Mouse (Mus musculus) layer of hippocampus, adult 8-10 months (tissue): Measurements from ENCODE around the gene Tmem9b. TPM values are rescaled to one million over a fixed set of nuclear protein-coding genes. Genes with fewer than 3 reads are reported as not detected.

Experiments
- DNase-seq, 2 experiments: peaks; one replicate each; pipeline ENCODE4 v3.0.0; 2022; ENCODE audit warnings: low spot score in 2 of 2
- total RNA-seq, 4 experiments: library from RNA; stranded (reverse); gene quantifications; 2 replicates each; pipeline ENCODE4 v1.2.4; 2022

Tmem9b gene
- total RNA-seq, 4 experiments from 2014 or later = 98.5 to 101 (median 99.8) TPM

DNA sequence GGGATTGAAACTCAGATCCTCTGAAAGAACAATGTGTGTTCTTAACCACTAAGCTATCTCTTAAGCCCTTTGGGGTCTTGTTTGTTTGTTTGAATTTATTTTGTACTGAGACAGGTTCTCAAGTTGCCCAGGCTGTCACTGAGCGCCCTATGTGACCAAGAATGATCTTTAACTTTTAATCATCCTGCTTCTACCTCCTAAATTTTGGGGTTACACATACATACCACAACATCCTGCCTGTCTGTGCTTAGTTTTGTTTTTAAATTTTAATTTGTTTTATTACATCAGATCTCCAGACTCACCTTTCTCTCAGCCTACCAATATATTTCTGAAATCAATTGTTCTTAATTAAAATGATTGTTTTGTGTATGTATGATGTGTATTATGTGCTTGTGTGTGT lies 11.6 kb downstream of the Tmem9b start:
- no peak for DNase-seq

DNA sequence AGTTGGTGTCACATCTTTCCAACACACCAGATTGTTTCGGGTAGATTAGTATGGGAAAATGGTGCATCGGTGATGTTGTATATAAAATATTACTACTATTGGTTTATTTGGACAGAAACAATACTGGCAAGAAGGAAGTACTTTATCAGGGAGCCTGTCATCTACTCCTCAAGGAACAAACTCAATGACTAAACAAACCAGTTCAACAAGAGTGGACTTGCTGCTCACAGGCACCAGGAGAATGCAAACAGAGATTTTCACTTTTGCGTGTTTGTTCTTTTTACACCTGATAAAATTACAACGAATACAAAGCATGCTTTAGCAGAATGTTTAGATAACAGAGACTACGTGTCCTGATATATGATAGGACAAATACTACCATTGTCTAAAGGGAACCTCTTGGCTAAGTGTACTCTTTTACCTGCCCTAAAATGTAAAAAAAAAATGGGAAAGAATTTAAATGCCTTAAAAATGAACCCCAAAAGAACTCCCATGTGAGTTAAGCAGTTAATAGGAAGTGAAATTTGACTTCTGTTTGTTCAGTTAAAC lies 12.8 kb downstream of the Tmem9b start:
- no peak for DNase-seq

DNA sequence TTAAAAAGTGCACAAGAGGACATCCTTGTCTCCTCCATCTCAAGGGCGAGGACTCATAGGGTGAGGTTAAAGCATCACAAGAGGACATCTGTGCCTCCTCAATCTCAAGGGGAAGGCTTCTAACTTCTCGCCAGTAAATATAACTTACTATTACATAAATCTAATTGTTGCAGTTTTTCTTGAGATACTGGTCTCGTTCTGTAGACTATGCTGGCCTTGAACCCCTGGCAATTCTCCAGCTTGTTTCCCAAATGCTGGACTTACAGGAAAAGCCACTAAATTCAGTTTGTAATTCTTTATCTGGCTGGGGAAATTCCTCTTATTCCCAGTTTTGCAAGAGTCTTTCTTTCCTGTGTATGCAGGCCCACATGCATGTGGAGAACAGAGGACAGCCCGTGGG lies 17.9 kb downstream of the Tmem9b start:
- DNase-seq = no peak

DNA sequence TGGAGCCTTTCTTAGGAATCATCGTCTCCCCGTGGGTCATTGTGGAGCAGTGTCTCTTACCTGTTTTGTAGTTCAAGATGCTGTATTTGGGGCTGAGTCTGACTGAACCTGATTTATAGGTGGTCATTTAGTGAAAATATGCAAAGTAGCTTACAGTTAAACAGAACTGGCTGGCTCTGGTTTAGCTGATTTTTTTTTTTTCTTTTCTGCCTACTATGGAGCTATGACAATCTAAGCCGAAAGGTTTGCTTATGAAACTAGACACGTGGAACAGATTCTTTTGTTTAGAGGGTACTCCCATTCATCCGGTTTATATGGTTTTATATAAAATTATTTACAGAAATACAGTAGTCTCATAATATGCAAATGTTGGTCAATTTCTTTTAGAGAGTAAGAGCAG lies 21.0 kb downstream of the Tmem9b start, which contains the start of gene Ascl3:
Gene Ascl3, minus strand, starts transcription at position 101 of the 400 bp plus-strand sequence.
- DNase-seq = no peak

DNA sequence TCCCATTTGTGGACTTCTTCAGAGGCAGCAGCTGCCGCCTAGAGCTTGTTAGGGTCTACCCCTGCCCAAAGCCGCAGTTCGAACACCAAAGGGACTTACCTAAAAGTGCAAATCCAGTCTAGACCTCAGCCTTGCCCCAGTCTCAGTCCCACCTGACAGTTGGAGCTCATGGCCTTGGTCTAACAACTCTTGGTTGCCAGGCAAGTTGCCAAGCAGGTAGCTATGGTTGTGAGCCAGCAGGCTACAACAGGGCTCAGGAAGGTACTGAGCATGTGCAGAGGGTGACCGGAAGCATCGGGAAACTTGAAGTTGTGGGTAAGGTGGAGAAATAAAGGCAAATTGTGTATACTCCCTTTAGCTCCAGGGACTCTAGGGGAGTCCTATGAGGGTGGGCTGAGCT lies 29.0 kb downstream of the Tmem9b start, which contains the start of gene BC051019:
Gene BC051019, minus strand, starts transcription at position 154 of the 400 bp plus-strand sequence.
- no peak for DNase-seq

DNA sequence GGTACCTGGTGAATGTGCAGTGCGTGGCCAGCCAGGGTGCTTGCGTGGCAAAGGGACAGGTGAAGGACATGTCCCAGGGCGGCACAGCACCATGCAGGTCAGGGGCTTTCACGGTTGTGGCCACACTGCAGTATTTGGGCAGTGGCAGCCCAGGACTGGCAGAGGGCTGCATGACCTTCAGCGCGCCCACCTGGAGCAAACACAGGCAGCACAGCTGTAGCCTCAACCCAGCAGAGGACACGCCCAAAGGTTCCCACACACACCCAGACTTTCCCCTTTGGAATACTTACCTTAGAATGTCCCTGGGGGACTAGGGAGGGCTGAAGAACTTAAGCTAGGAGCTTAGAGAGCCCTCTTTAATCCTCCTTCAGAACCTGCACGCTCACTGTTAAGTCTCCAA lies 29.6 kb downstream of the Tmem9b start:
- no peak for DNase-seq

DNA sequence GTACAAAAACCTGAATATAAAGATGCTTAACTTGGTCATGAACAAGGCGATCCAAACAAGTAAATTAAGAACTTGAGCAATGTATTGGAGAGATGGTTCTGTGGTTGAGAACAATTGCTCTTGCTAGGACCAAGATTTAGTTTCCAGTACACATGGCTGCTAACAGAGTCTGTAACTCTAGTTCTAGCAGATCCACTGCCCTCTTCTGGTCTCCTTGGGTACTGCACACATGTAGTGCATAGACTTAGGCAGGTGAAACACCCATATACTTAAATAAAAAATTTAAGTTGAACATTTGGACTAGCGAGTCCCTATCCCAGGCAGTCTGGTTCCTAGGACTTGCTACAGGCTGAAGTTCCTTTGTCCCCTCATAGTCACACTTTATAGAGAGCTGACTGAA lies 30.1 kb downstream of the Tmem9b start:
- DNase-seq = no peak

DNA sequence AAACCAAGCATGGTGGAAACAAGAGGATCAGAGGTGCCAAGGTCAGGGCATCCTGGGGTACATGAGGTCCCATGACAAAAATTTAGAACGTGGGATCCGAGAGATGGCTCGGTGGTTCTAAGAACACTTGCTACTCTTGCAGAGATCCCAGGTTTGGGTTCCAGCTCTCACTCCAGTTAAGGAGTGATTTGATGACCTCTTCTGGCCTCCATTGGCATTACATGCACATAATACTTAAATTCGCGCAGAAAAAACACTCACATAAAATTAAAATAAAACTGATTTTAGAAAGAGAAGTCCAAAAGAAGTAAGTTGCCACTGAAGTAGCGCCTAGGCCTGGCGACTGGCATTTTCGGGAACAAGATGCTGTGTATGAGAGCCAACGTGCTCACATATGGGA lies 33.4 kb downstream of the Tmem9b start:
- peak in 1 of 2 experiments; percentile 38 for DNase-seq

DNA sequence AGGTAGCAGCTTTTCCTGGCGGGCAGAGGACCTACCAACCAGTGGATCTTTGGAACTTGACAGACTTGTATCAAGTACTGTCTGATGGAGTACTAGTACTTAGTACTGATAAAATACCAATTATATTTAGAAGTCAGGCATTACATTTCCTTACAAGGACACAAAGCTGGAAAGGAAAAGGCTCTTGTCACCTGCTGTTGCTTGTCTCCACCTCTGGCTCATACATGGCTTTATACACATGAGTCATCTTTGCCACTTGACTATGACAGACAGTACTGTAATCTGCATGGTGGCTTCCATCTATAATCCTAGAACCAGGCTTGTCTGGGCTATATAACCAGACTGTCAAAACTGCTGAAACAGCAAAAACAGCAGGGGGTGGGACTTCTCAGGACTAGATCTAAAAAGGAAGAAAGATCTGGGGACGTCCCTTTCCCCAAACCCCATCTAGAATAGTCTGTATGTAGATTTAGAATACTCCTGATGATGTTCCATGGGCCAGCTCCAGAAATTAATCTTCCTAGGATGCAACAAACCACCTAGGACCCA lies 39.2 kb downstream of the Tmem9b start:
- DNase-seq = no peak

DNA sequence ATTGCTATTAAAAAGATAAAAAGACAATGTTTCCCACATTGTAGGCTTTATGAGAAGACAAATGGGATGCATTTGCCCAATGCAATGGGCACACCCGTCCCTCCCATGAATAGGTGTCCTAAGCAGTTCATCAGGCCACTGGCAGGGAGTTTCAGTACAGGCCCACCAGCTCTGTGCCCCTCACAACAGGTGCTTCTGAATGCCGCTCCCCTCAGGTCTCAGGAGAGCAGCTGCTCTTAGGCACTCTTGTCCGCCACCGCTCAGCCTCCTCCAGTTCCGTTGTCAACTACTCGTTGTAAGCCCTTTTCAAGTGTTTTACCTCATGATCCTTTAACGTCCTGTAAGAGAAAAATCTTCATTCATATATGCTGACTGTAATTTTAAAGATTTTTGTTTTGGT lies 40.5 kb downstream of the Tmem9b start:
- no peak for DNase-seq

DNA sequence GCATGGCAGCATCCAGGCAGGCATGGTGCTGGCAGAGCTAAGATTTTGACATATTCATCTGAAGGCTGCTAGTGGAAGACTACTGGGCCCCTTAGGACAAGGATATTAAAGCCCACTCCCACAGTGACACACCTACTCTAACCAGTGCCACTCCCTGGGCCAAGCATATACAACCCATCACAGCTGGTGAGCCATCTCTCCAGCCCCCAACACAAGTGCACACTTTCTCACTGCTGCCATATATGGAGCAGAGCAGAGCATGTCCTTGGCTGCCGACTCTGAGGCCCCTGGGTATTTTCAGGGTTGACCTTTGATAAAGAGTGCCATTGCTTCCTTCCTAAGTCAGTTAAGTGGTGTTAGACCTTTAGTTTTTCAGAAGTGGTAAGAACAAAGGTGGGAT lies 42.6 kb downstream of the Tmem9b start:
- DNase-seq = no peak

DNA sequence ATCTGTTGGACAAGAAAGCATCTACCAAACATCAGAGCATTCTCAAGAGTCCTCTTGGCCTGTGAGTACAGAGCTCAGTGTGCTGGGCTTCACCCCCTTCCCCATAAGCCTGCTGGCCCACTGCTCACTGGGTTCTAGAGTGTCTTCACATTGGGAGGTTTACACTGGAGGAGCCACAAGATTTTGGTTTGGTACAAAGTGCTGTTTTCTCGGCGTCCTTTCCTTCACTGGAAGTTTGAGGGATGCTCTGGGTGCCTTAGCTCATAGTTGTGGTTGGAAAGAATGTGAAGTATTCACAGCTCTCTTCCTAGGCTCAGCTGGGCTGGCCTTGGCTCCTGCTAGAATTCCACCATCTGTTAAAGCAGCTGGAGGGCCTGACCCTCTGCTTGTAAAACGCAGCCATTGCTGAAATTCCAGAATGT lies 43.7 kb downstream of the Tmem9b start:
- DNase-seq = no peak

DNA sequence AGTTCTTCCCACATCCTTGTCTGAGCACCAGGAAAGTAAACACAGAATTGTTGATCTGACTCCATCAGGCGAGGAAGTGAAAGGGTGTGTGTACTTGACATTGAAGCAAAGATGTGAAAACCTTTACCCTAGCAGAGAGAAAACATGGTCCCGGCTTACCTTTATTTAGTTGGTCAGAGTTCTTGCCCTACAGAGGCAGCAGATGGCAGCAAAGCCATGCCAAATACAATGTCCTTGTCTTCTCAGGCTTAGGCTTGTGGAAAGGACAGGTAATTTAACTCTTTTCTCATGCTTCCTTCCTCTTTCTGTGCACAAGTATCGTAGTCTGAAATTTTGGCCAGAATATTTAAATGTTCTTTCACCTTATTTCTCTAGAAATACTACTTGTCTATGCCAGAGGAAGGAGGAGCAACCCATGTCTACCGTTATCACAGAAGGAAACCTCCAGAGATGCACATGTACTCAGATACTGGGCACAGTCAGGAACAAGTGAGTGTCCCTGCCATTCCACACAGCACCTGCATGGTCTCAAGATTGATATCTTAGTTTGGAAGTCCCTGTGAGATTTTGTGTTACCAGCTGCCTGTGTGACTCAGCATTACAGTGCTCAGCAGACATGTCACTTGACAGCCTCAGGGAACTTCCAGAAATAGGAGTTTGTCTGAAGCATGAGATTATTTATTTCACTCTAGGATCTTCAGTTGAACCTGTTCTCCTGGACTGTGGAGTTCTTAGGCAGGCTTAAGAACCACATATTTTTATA lies 45.5 kb downstream of the Tmem9b start:
- DNase-seq = no peak

DNA sequence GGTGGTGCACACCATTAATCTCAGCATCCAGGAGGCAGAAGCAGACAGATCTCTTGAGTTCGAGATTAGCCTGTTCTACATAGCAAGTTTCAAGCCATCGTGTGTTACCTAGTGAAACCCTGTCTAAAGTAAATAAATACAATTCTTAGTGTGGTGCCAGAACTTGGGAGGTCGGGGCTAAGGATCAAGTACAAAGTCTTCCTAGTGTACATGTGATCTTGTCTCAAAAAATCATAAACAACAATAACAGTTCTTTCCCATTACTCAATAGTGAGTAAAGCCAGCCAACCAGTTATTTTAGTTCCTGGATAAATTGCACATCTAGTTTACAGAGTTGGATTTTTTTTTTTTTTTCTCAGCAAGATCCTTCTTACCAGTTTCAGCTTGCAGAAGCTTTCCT lies 48.2 kb downstream of the Tmem9b start:
- DNase-seq = no peak

DNA sequence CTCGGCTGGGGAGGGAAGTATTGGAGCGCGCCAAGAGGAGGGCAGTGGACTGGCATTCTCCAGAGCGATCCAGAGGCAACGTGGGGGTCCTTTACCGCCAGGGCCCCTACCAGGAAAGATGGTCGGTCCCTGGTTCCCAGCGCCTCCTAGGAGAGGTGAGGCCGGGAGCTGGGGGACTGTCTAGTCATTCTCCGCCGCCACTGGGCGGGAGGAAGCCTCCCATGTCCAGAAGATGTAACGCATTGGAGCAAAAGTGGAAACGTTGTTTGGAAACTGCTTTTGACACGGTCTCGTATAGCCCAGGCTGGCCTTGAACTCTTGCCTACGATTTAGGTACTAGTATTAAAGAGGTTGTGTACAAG lies 48.7 kb downstream of the Tmem9b start:
- no peak for DNase-seq

DNA sequence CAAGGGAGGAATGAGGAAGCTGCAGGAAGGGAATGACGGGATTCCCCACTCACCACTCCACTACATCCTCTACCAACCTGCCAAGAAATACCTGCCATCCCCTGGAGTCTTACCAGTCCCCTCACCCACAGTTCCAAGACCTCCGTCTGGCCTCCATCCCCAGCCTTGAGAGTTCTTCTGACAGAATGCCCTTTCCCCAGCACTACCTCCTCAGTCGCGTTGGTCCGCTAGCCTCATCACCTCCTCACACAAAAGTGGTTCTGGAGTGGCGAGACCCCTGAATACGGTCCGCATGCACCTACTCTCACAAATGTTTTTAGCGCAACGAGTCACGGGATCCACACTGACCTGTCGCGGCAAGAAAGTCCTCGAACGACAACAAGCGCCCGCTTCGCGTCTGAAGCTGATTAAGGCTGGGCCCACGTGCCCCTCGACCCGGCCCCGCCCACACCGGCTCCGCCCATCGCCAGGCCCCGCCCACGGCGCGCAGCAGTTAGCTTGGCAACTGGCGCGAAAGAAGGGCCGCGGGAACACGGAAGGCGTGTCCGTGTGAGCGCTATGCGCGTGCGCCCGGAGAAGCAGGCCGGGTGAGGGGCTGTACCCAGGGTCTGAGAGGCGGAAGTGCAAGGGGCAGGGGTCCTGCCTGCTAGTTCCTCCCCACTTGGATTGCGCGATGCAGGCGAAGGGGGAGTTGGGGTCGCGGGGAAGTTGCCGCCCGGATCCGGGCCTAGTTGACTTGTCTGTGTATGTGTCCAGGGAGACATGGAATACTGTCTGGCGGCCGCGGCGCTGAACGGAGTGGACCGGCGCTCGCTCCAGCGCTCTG lies 49.3 kb downstream of the Tmem9b start, which contains the start of the genes St5 and Akip1:
Gene St5, minus strand, starts transcription at position 416 of the 826 bp plus-strand sequence.
Gene Akip1, plus strand, starts transcription at position 501 of the 826 bp plus-strand sequence.
- DNase-seq = peak; percentile 86 to 91

DNA sequence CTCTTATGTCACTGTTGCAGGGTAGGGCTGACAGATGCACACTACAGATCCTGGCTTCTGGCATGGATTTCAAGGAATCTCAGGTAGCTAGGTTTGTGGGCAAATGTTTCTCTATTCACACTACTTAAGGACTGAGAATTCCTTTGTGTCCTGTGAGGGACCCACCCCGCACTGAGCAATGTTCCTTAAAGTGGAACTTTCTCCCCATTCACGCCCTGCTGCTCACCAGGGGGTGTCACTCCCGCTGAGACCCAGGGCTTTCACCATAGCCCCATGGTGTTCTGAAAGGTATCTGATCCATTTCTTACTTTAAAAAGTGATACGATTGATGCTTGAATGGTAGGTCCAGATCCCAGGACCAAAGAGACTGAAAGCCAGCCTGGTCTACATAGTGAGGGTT lies 50.0 kb downstream of the Tmem9b start:
- no peak for DNase-seq

DNA sequence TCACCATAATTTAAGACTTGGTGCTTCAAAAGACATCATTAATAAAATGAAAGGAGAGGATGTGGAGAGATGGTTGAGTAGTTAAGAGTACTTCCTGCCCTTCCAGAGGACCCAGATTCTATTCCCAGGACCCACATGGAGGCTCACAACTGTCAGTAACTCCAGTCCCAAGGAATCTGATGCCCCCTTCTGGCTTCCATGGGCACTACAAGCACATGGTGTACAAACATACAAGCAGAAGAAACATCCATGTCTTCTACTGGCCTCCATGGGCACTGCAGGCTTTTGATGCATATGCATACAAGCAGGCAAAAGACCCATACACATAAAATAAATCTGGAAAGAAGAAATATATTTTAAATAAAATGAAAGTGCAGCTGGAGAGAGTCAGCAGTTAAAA lies 52.5 kb downstream of the Tmem9b start:
- no peak for DNase-seq

DNA sequence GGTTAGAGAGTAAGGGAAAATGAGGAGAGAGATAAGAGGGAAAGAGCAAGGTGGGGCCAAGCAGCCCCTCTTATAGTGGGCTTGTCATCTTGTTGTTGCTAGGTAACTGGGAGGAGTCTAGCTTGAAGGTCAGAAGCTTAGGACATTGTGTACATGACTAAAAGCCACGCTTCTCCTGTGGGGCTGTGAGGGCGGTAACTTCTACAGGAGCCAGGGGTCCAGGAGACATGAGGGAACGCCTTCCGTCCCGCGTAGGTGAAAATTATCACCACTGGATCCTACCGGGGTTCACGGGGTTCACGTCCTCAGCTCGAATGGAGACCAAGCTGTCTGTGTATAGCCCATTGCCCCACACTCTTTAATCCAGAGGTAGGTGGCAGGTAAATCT lies 57.3 kb downstream of the Tmem9b start:
- DNase-seq = no peak

DNA sequence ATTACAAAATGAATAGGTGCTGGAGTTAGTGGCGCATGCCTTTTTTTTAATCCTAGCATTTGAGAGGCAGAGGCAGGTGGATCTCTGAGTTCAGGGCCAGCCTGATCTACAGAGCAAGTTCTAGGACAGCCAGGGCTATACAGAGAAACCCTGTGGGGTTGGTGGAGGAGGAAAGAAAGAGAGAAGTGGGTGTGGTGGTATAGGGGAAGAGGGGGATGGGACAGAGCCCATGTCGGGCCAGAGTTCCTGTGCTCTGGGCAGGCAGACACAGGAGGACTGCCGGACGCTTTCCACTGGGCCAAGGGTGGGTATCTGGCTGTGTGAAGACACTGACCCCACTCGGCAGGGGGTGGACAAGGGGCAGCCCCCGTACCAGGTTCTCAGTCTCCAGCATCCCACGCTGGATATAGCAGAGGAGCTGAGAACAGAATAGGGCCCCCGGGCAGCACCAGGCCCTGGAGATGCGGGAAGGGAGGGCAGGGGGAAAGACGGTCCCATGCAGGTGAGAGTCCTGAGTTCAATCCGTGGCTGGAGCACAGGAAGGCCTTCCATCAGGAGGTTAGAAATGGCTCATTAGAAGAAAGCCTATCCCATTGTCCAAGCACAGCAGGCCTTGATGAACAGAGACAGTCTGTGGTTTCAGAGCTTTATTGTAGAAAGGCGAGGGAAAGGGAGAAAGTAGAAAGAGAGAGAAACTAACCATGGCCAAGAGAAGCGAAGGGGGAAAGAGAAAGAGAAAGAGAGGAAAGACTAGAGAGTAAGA lies 57.9 kb downstream of the Tmem9b start:
- DNase-seq = no peak

DNA sequence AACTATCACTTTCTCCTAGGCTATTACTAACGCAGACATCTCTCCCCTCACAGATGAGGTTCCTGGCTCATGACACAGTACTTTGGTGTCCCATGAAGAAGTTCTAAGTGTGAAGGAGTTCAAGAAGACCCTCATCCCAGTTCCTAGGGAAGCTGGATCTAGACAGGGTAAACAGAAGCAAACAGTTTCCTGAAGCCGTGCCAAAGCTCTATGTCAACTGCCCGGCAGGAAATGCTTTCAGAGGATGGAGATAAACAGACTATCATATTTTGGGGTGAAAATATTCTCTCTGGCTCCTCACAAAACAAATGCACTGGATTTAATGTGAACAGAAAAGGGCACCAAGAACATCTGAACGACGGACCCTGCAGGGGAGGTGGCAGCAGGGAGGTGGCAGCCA lies 61.7 kb downstream of the Tmem9b start:
- no peak for DNase-seq
